Mouse (Mus musculus) liver, adult 2 months (tissue): ENCODE measurements around the gene Plce1.

Experiments
- CTCF ChIP-seq: fragments of 200-500 bp; IDR thresholded peaks from 2 replicates; pipeline ENCODE4 v1.5.1; 2011; ENCODE audit warnings: low read depth, low read length, control low read depth
- POLR2A ChIP-seq: fragments of 200-500 bp; IDR thresholded peaks from 2 replicates; pipeline ENCODE4 v1.6.1; 2011; ENCODE audit warnings: low read length, control low read depth; ENCODE audit not compliant: insufficient read depth; ENCODE audit errors: extremely low read depth

GRCm38 (mm10) chr19:38592566-38593224 is 111.8 kb downstream of the Plce1 start:
- no peak for TF ChIP-seq CTCF
- no peak for TF ChIP-seq POLR2A
